8 mouse cellular contexts compared by ENCODE assay signal in the genomic region with DNA sequence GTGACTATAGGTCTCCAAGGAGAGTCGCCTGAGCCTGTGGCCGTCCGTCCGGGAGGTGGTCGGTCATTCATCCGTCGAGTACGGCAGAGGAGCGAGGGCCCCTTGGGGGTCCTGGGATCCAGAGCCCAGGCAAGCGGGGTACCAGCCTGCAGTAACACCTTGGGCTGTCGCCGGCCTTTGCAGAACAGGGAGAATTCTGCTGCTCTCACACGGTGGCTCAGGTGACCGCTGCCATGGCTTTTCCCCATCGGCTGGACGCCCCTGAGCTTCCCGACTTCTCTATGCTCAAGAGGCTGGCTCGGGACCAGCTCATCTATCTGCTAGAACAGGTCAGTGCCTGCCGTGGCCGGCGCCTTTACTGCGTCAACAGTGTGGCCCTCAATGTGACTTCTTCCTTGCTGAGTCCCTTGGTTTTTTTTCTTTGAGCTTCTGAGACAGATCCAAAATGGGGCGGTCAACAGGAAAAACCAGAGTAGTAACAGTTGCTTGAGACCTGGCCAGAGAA. TPM values are rescaled to one million over a fixed set of nuclear protein-coding genes. Genes with fewer than 3 reads are reported as not detected.
A peak's percentile ranks its signal among the peaks of the same experiment; 100 is the strongest.
DNase-seq lines count a peak whose midpoint lies in the region; ATAC-seq lines count a peak whose summit lies in the region.

No protein-coding gene starts in this region.

- H3K9ac ChIP-seq in heart, embryonic 12.5 days, result peak overlapping the region; percentile 80
- peak overlapping the region; percentile 55 for H3K9ac ChIP-seq in kidney, embryonic 15.5 days

- peak overlapping the region; percentile 70 for H3K27ac ChIP-seq in heart, embryonic 12.5 days (ENCODE audit: poor library complexity, severe bottlenecking)
- peak overlapping the region; percentile 45; the same call in 1 of the 2 replicates for H3K27ac ChIP-seq in kidney, embryonic 15.5 days

- no peak for DNase-seq in heart, adult 11 months
- peak; percentile 58 for DNase-seq in NIH3T3 (ENCODE audit: low read depth)
- DNase-seq in thymus, postnatal 14 days, result no peak
- no peak for DNase-seq in urinary bladder, postnatal 25 days (ENCODE audit: low spot score)

- H3K4me3 ChIP-seq in heart, embryonic 12.5 days, result peak overlapping the region; percentile 76
- H3K4me3 ChIP-seq in erythroblast, embryonic 14.5 days (replicated peaks), result peak overlapping the region; percentile 82
- H3K4me3 ChIP-seq in kidney, embryonic 15.5 days (replicated peaks), result peak overlapping the region; percentile 64

- H3K4me2 ChIP-seq in heart, embryonic 12.5 days, result peak overlapping the region; percentile 80
- H3K4me2 ChIP-seq in kidney, embryonic 15.5 days, result peak overlapping the region; percentile 81

- WGBS in heart, embryonic 12.5 days, result under 1% methylated on average over 23 of the region's 23 CpGs
- 1% methylated on average over 23 of the region's 23 CpGs for WGBS in kidney, embryonic 15.5 days

- H3K4me1 ChIP-seq in heart, embryonic 12.5 days (replicated peaks), result peaks cover 19% of the 10 kb centered on the region
- peaks cover 40% of the 10 kb centered on the region for H3K4me1 ChIP-seq in erythroblast, embryonic 14.5 days (ENCODE audit: control insufficient read depth)
- H3K4me1 ChIP-seq in kidney, embryonic 15.5 days, result peaks cover 18% of the 10 kb centered on the region

- no peaks in the 10 kb centered on the region for H3K27me3 ChIP-seq in heart, embryonic 12.5 days (replicated peaks)
- H3K27me3 ChIP-seq in erythroblast, embryonic 14.5 days (ENCODE audit: control insufficient read depth), result no peaks in the 10 kb centered on the region
- H3K27me3 ChIP-seq in kidney, embryonic 15.5 days, result no peaks in the 10 kb centered on the region

- ATAC-seq in heart, embryonic 12.5 days (ENCODE audit: insufficient number of reproducible peaks, low FRiP score), result peak; percentile 81
- peak; percentile 77 for ATAC-seq in kidney, embryonic 15.5 days (replicated peaks; ENCODE audit: low FRiP score)
- ATAC-seq in megakaryocyte, adult 5-6 weeks (ENCODE audit: poor library complexity, severe bottlenecking), result peak; percentile 27; the same call in 1 of the 2 replicates

- H3K9me3 ChIP-seq in heart, embryonic 12.5 days (replicated peaks), result peaks cover 13% of the 10 kb centered on the region
- no peaks in the 10 kb centered on the region; the same call in 1 of the 2 replicates for H3K9me3 ChIP-seq in erythroblast, embryonic 14.5 days (ENCODE audit: control insufficient read depth, low read length)
- peaks cover 7% of the 10 kb centered on the region for H3K9me3 ChIP-seq in kidney, embryonic 15.5 days (replicated peaks)

- peaks cover 44% of the 10 kb centered on the region for H3K36me3 ChIP-seq in heart, embryonic 12.5 days
- peaks cover 60% of the 10 kb centered on the region for H3K36me3 ChIP-seq in erythroblast, embryonic 14.5 days (ENCODE audit: control insufficient read depth)
- peaks cover 49% of the 10 kb centered on the region for H3K36me3 ChIP-seq in kidney, embryonic 15.5 days

RNA-seq across cellular contexts. Expression of a gene that starts 0.4 kb away (rescaled TPM):
- polyA plus RNA-seq in heart, embryonic 12.5 days (2016; fragmentation: Nextera tagmentation; extraction: Ambion mirVana), result 11.1 and 12.4 TPM in 2 replicates
- polyA plus RNA-seq in erythroblast, embryonic 14.5 days (2012), result 0.13 and 0.14 TPM in 2 replicates
- 14.6 and 15.4 TPM in 2 replicates for polyA plus RNA-seq in kidney, embryonic 15.5 days (2015; fragmentation: Nextera tagmentation; extraction: Ambion mirVana)
- total RNA-seq in megakaryocyte, adult 5-6 weeks (2015), result 15.1 and 31.9 TPM in 2 replicates
- total RNA-seq in megakaryocyte, adult 5-6 weeks (2017), result 23.1 and 29.8 TPM in 2 replicates

RNA-seq across cellular contexts. Expression of a gene that starts 8.8 kb away (rescaled TPM):
- polyA plus RNA-seq in heart, embryonic 12.5 days (2016; fragmentation: Nextera tagmentation; extraction: Ambion mirVana), result 43.0 and 43.4 TPM in 2 replicates
- 2.9 and 4.1 TPM in 2 replicates for polyA plus RNA-seq in erythroblast, embryonic 14.5 days (2012)
- polyA plus RNA-seq in kidney, embryonic 15.5 days (2015; fragmentation: Nextera tagmentation; extraction: Ambion mirVana), result 47.5 and 48.3 TPM in 2 replicates
- total RNA-seq in megakaryocyte, adult 5-6 weeks (2015), result 24.8 and 28.1 TPM in 2 replicates
- 21.4 and 21.8 TPM in 2 replicates for total RNA-seq in megakaryocyte, adult 5-6 weeks (2017)

RNA-seq across cellular contexts. Expression of a gene that starts 23.6 kb away (rescaled TPM):
- polyA plus RNA-seq in heart, embryonic 12.5 days (2016; fragmentation: Nextera tagmentation; extraction: Ambion mirVana), result 0.26 and 0.37 TPM in 2 replicates
- 0.06 and 0.42 TPM in 2 replicates for polyA plus RNA-seq in erythroblast, embryonic 14.5 days (2012)
- polyA plus RNA-seq in kidney, embryonic 15.5 days (2015; fragmentation: Nextera tagmentation; extraction: Ambion mirVana), result 1.2 and 2.1 TPM in 2 replicates
- 0.07 TPM in 1 of 2 replicates, not detected in the other for total RNA-seq in megakaryocyte, adult 5-6 weeks (2015)
- 0.12 TPM in 1 of 2 replicates, not detected in the other for total RNA-seq in megakaryocyte, adult 5-6 weeks (2017)

RNA-seq across cellular contexts. Expression of a gene that starts 24.4 kb away (rescaled TPM):
- 137 and 152 TPM in 2 replicates for polyA plus RNA-seq in heart, embryonic 12.5 days (2016; fragmentation: Nextera tagmentation; extraction: Ambion mirVana)
- polyA plus RNA-seq in erythroblast, embryonic 14.5 days (2012), result 3.0 and 4.6 TPM in 2 replicates
- 137 and 150 TPM in 2 replicates for polyA plus RNA-seq in kidney, embryonic 15.5 days (2015; fragmentation: Nextera tagmentation; extraction: Ambion mirVana)
- total RNA-seq in megakaryocyte, adult 5-6 weeks (2015), result 151 and 153 TPM in 2 replicates
- 210 and 224 TPM in 2 replicates for total RNA-seq in megakaryocyte, adult 5-6 weeks (2017)

RNA-seq across cellular contexts. Expression of a gene that starts 37.1 kb away (rescaled TPM):
- polyA plus RNA-seq in heart, embryonic 12.5 days (2016; fragmentation: Nextera tagmentation; extraction: Ambion mirVana), result 3.6 and 3.9 TPM in 2 replicates
- polyA plus RNA-seq in erythroblast, embryonic 14.5 days (2012), result 0.06 and 0.17 TPM in 2 replicates
- 3.5 and 3.9 TPM in 2 replicates for polyA plus RNA-seq in kidney, embryonic 15.5 days (2015; fragmentation: Nextera tagmentation; extraction: Ambion mirVana)
- 5.2 and 5.4 TPM in 2 replicates for total RNA-seq in megakaryocyte, adult 5-6 weeks (2015)
- 1.9 and 2.7 TPM in 2 replicates for total RNA-seq in megakaryocyte, adult 5-6 weeks (2017)

Comparison
In these comparisons a context has a peak if more than half of its experiments do, and no peak if none do; other contexts are left out.
1. ATAC-seq: peak in every context shown above with its lines; median percentile 81 in heart, embryonic 12.5 days; 77 in kidney, embryonic 15.5 days; 27 in megakaryocyte, adult 5-6 weeks.
2. RNA of a gene that starts 0.4 kb away (polyA plus RNA-seq): 14.6 to 15.4 TPM in kidney, embryonic 15.5 days and 11.1 to 12.4 TPM in heart, embryonic 12.5 days; 0.13 to 0.14 TPM in erythroblast, embryonic 14.5 days; every median in the first group is over 10 times any median in the second.
3. Peak in every context shown above with its lines, with median percentiles within 50 percentile points of each other: H3K4me3 ChIP-seq.